Mouse (Mus musculus): Measurements from ENCODE around the gene Gzmk. TPM values are rescaled to one million over a fixed set of nuclear protein-coding genes. Genes with fewer than 3 reads are reported as not detected.

The Gzmk gene
- polyA plus RNA-seq, 1 experiment from 2014 or later = not detected

- 54% methylated on average over 6 of the region's 6 CpGs for WGBS
- Histone ChIP-seq H3K9ac (no peak overlapping the region), H3K9me3 (no peaks in the 10 kb centered on the region), H3K4me1 (no peaks in the 10 kb centered on the region), H3K27ac (no peak overlapping the region), H3K36me3 (no peaks in the 10 kb centered on the region), H3K4me2 (no peak overlapping the region), H3K27me3 (no peaks in the 10 kb centered on the region), H3K4me3 (no peak overlapping the region)
- no peak for ATAC-seq (ENCODE audit: insufficient number of reproducible peaks, insufficient read depth, low FRiP score, low TSS enrichment, low read depth)
These were observed 16.4 kb upstream of the Gzmk start for GRCm38 (mm10) chr13:113242129-113242528.

- Histone ChIP-seq H3K4me1 (peaks cover 6% of the 10 kb centered on the region), H3K4me2 (no peak overlapping the region), H3K9ac (no peak overlapping the region), H3K4me3 (no peak overlapping the region), H3K27ac (no peak overlapping the region), H3K27me3 (no peaks in the 10 kb centered on the region), H3K9me3 (no peaks in the 10 kb centered on the region), H3K36me3 (no peaks in the 10 kb centered on the region)
- ATAC-seq (ENCODE audit: insufficient number of reproducible peaks, insufficient read depth, low FRiP score, low TSS enrichment, low read depth) = no peak
- 84% methylated on average over 17 of the region's 17 CpGs for WGBS
These were observed 2.2 kb upstream of the Gzmk start for GRCm38 (mm10) chr13:113227666-113228463.

- H3K9me3 ChIP-seq = no peaks in the 10 kb centered on the region
- peaks cover 9% of the 10 kb centered on the region for H3K4me1 ChIP-seq
- 71% methylated on average over 4 of the region's 4 CpGs for WGBS
- no peak overlapping the region for H3K27ac ChIP-seq
- H3K9ac ChIP-seq = no peak overlapping the region
- H3K4me2 ChIP-seq = no peak overlapping the region
- H3K36me3 ChIP-seq = no peaks in the 10 kb centered on the region
- H3K27me3 ChIP-seq = no peaks in the 10 kb centered on the region
- H3K4me3 ChIP-seq = no peak overlapping the region
- ATAC-seq (ENCODE audit: insufficient number of reproducible peaks, insufficient read depth, low FRiP score, low TSS enrichment, low read depth) = no peak
These were observed 1.4 kb upstream of the Gzmk start for GRCm38 (mm10) chr13:113227076-113227475.

- no peak overlapping the region for H3K27ac ChIP-seq
- H3K9me3 ChIP-seq = no peaks in the 10 kb centered on the region
- no peak overlapping the region for H3K9ac ChIP-seq
- no peak overlapping the region for H3K4me3 ChIP-seq
- H3K4me1 ChIP-seq = peaks cover 9% of the 10 kb centered on the region
- 16% methylated on average over 2 of the region's 2 CpGs for WGBS
- H3K36me3 ChIP-seq = no peaks in the 10 kb centered on the region
- H3K27me3 ChIP-seq = no peaks in the 10 kb centered on the region
- H3K4me2 ChIP-seq = peak overlapping the region; percentile 35
- no peak for ATAC-seq (ENCODE audit: insufficient number of reproducible peaks, insufficient read depth, low FRiP score, low TSS enrichment, low read depth)
These were observed 1.6 kb downstream of the Gzmk start for GRCm38 (mm10) chr13:113224105-113224504.

- no peak for ATAC-seq (ENCODE audit: insufficient number of reproducible peaks, insufficient read depth, low FRiP score, low TSS enrichment, low read depth)
- Histone ChIP-seq H3K9ac (no peak overlapping the region), H3K36me3 (no peaks in the 10 kb centered on the region), H3K4me2 (no peak overlapping the region), H3K4me3 (no peak overlapping the region), H3K9me3 (no peaks in the 10 kb centered on the region), H3K27me3 (no peaks in the 10 kb centered on the region), H3K4me1 (peaks cover 9% of the 10 kb centered on the region), H3K27ac (peak overlapping the region; percentile 18; the same call in 1 of the 2 replicates)
- 72% methylated on average over 6 of the region's 6 CpGs for WGBS
These were observed 3.9 kb downstream of the Gzmk start for GRCm38 (mm10) chr13:113221851-113222250.

DNA sequence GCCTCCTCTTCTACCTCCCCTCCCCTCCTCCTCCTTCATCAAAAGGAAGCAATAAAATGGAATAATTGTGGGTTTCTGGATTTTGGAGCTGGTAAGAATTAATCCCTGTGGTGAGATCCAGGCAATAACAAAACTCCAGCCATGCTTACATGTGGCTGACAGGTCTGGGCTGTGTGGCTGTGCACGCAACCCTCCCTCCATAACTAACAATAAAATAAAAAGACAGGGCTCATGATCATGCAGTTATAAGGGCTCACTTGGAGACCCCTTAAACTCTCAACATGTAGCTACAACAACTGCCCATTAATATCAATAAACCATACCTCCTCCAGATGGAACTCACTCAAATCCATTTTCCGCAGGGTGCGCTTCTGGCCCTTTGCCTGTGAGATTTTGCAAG lies 11.8 kb downstream of the Gzmk start:
- H3K27ac ChIP-seq = no peak overlapping the region
- H3K27me3 ChIP-seq = peaks cover 26% of the 10 kb centered on the region
- ATAC-seq (ENCODE audit: insufficient number of reproducible peaks, insufficient read depth, low FRiP score, low TSS enrichment, low read depth) = no peak
- H3K9me3 ChIP-seq = no peaks in the 10 kb centered on the region
- WGBS = 85% methylated on average over 3 of the region's 3 CpGs
- H3K4me3 ChIP-seq = no peak overlapping the region
- no peak overlapping the region for H3K4me2 ChIP-seq
- no peaks in the 10 kb centered on the region for H3K36me3 ChIP-seq
- peaks cover 5% of the 10 kb centered on the region for H3K4me1 ChIP-seq
- H3K9ac ChIP-seq = no peak overlapping the region

DNA sequence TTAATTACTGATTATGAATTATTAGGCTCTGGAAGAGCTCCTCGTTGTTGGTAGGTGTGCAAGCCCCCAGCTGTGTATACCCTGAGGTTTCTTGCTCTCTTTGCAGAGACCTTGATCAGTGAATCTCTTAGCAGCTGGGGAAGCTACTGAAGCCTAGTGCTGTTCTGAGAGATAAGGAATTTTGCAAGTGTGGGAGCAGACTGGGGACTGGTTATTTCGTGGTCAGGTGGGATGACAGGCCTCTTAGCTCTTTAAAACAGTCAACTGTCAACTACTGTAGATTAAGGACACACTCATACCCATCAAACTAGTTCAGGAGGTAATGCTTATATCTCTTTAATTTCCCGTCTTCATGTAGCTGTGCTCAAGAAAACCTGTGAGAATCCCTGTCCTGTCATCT lies 13.3 kb downstream of the Gzmk start:
- no peak overlapping the region for H3K4me3 ChIP-seq
- 67% methylated on average over 3 of the region's 3 CpGs for WGBS
- H3K27me3 ChIP-seq = peaks cover 31% of the 10 kb centered on the region
- no peaks in the 10 kb centered on the region for H3K9me3 ChIP-seq
- peaks cover 5% of the 10 kb centered on the region for H3K4me1 ChIP-seq
- ATAC-seq (ENCODE audit: insufficient number of reproducible peaks, insufficient read depth, low FRiP score, low TSS enrichment, low read depth) = no peak
- H3K4me2 ChIP-seq = no peak overlapping the region
- no peak overlapping the region for H3K9ac ChIP-seq
- no peaks in the 10 kb centered on the region for H3K36me3 ChIP-seq
- H3K27ac ChIP-seq = no peak overlapping the region

- Histone ChIP-seq H3K4me3 (no peak overlapping the region), H3K9ac (no peak overlapping the region), H3K27me3 (peaks cover 31% of the 10 kb centered on the region), H3K27ac (no peak overlapping the region), H3K4me2 (peak overlapping the region; percentile 14; the same call in 1 of the 2 replicates), H3K4me1 (peaks cover 5% of the 10 kb centered on the region), H3K9me3 (no peaks in the 10 kb centered on the region), H3K36me3 (no peaks in the 10 kb centered on the region)
- no peak for ATAC-seq (ENCODE audit: insufficient number of reproducible peaks, insufficient read depth, low FRiP score, low TSS enrichment, low read depth)
- WGBS = 45% methylated on average over 15 of the region's 15 CpGs
These were observed 14.4 kb downstream of the Gzmk start for GRCm38 (mm10) chr13:113211345-113211744.

DNA sequence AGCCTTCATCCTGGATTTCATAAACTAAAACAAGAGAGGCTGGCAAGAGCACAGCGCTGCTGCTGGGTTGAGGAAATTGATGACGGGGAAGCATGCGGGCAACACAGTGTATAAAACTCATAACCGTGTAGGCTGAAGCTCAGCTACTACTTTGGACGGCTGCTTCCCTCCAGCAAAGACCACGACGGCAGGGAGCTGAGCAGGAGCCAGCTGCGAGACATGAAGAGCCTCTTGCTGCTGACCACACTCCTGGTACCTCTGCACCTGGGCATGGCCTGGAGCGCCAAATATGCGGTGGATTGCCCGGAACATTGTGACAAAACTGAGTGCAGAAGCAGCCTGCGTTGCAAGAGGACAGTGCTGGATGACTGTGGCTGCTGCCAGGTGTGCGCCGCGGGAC lies 16.1 kb downstream of the Gzmk start, which contains the start of gene Esm1:
TSS of gene Esm1 (plus strand) at position 36 of the 400 bp plus-strand sequence.
- Histone ChIP-seq H3K27me3 (peaks cover 31% of the 10 kb centered on the region), H3K4me3 (peak within 1 kb of the TSS; percentile 18), H3K27ac (no peak within 1 kb of the TSS), H3K36me3 (no peaks in the 10 kb centered on the region), H3K4me2 (peak within 1 kb of the TSS; percentile 38), H3K4me1 (peaks cover 5% of the 10 kb centered on the region), H3K9me3 (no peaks in the 10 kb centered on the region), H3K9ac (0 out of 2 replicates have a peak within 1 kb of the TSS, but pooled peaks have one; percentile 22)
- no peak for ATAC-seq (ENCODE audit: insufficient number of reproducible peaks, insufficient read depth, low FRiP score, low TSS enrichment, low read depth)
- 42% methylated on average over 15 of the region's 15 CpGs for WGBS

DNA sequence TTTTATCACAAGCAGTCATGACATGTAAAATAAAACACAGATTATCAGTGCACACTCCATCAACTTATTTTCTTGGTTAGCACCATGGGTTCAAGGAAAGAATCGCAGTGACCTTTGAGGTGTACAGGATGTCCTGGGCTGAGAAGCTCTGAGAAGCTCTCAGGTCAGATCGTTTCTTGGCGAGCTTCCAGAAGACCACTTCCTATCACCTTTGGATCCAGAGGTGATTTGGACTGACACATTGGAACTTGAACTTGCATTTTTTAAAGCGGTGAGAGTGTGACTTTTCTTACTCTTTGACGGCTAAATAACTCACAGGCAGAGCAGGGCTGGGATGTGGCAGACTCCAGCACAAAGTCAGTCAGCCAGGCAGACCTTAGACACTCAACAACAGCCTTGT lies 20.4 kb downstream of the Gzmk start:
- Histone ChIP-seq H3K4me1 (peaks cover 5% of the 10 kb centered on the region), H3K27ac (no peak overlapping the region), H3K9me3 (no peaks in the 10 kb centered on the region), H3K9ac (no peak overlapping the region), H3K4me3 (no peak overlapping the region), H3K4me2 (no peak overlapping the region), H3K36me3 (no peaks in the 10 kb centered on the region), H3K27me3 (peaks cover 17% of the 10 kb centered on the region)
- 90% methylated on average over 5 of the region's 5 CpGs for WGBS
- ATAC-seq (ENCODE audit: insufficient number of reproducible peaks, insufficient read depth, low FRiP score, low TSS enrichment, low read depth) = no peak

DNA sequence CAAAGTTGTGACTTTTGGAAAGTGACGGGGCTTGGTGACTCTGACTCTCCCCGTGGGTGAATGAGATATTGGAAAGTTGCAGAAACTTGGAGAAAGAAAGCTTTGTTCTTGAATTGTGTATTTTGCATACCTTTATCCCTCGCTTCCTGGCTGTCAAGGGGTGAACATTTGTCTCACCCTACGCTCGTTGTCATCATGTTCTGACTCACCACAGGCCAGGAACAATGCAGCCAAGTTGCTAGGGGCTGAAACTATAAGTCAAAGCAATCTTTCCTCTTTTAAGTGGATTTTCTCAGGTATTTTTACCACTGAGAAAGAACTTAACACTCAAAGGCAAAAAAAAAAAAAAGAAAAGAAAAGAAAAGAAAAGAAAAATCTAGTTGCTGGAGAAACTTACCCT lies 22.6 kb downstream of the Gzmk start:
- Histone ChIP-seq H3K27me3 (0 out of 2 replicates have a peak, but pooled peaks cover under 1% of the 10 kb centered on the region), H3K36me3 (no peaks in the 10 kb centered on the region), H3K9ac (no peak overlapping the region), H3K4me1 (no peaks in the 10 kb centered on the region), H3K4me3 (no peak overlapping the region), H3K4me2 (no peak overlapping the region), H3K27ac (no peak overlapping the region), H3K9me3 (no peaks in the 10 kb centered on the region)
- no peak for ATAC-seq (ENCODE audit: insufficient number of reproducible peaks, insufficient read depth, low FRiP score, low TSS enrichment, low read depth)
- WGBS = 66% methylated on average over 5 of the region's 5 CpGs

- Histone ChIP-seq H3K27ac (no peak overlapping the region), H3K36me3 (no peaks in the 10 kb centered on the region), H3K27me3 (no peaks in the 10 kb centered on the region), H3K4me1 (no peaks in the 10 kb centered on the region), H3K4me3 (no peak overlapping the region), H3K9me3 (no peaks in the 10 kb centered on the region), H3K4me2 (no peak overlapping the region), H3K9ac (no peak overlapping the region)
- 53% methylated on average over 4 of the region's 4 CpGs for WGBS
- ATAC-seq (ENCODE audit: insufficient number of reproducible peaks, insufficient read depth, low FRiP score, low TSS enrichment, low read depth) = no peak
These were observed 23.5 kb downstream of the Gzmk start for GRCm38 (mm10) chr13:113202184-113202583.

Measured in embryonic facial prominence, embryonic 13.5 days (tissue).